Mouse (Mus musculus): ENCODE measurements around the gene Apof.

Gene Apof

GRCm38 (mm10) chr10:128298243-128298642 lies 29.8 kb downstream of the Apof start:
- DNase-seq (ENCODE audit: low read depth, low spot score): peak; percentile 43

- DNase-seq (ENCODE audit: low read depth, low spot score): no peak
Measured at GRCm38 (mm10) chr10:128298702-128299171, 30.3 kb downstream of the Apof start, which contains the start of gene Il23a. Gene Il23a, minus strand, starts transcription at chr10:128298752.

DNA sequence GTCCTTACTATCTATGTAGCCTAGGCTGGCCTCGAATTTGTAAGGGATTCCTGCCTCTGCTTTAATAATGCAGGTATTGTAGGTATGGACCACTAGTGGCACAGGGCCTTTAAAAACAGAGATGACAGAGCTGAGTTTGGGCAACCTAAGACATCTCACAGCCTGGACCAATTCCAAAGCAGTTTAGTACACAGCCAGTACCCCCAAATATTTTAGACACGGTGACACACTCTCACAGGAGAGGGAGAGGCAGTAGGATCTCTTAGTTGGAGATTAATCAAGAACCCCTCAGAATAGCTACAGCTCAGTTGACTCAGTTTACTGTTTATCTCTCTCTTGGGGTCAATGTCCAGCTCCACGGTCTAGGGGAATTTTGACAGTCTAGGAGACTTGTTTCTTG lies 33.9 kb downstream of the Apof start:
- DNase-seq (ENCODE audit: low read depth, low spot score): peak; percentile 29

DNA sequence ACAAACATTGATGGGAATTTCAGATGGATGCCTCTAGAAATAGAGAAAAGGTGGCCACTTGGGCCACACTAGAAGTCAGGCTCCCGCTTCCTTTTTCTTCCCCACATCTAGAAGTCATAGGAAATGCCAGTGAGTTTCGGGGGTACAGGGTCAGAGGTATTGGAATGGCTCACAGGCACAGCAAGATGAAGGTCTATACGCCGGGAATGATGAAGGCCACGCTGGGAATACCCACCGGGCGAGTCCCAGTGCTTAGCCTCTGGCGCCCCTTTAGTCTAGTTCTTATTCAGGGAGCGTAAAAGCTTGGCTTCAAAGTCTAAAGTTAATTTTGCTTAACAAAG lies 34.3 kb downstream of the Apof start:
- DNase-seq (ENCODE audit: low read depth, low spot score): no peak

- DNase-seq (ENCODE audit: low read depth, low spot score): peak; percentile 100
Measured at GRCm38 (mm10) chr10:128303126-128304021, 34.9 kb downstream of the Apof start, which contains the start of gene Pan2. Gene Pan2, plus strand, starts transcription at chr10:128303335.

- no peak for DNase-seq (ENCODE audit: low read depth, low spot score)
Measured at GRCm38 (mm10) chr10:128309654-128310053, 41.2 kb downstream of the Apof start.

DNA sequence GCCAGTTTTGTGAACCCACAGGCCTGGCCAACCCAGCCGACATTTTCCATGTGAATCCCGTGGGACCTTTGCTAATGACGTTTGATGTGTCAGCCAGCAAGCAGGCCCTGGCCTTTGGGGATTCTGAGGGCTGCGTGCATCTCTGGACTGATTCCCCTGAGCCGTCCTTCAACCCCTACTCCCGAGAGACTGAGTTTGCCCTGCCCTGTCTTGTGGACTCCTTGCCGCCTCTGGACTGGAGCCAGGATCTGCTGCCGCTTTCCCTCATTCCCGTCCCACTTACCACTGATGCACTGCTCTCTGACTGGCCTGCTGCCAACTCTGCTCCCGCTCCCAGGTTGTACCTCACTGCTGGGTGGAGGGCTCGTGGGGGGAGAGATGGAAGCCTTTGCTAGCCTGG lies 41.7 kb downstream of the Apof start:
- no peak for DNase-seq (ENCODE audit: low read depth, low spot score)

- DNase-seq (ENCODE audit: low read depth, low spot score): no peak
Measured at GRCm38 (mm10) chr10:128310902-128311301, 42.4 kb downstream of the Apof start.

- no peak for DNase-seq (ENCODE audit: low read depth, low spot score)
Measured at GRCm38 (mm10) chr10:128315578-128315977, 47.1 kb downstream of the Apof start.
